ENCODE assay signal across 34 mouse cellular contexts in genomic region chr6:145081721-145082120, GRCm38 (mm10).
"Had no signal": no experiment of that assay in that cellular context is flagged by ENCODE, and none has a peak within 500 bp of the region (broad histone marks: within the 10 kb centered on the region; RNA-seq: fewer than 3 reads in every experiment).

No protein-coding gene starts in this region.

- DNase-seq: heart, postnatal 10 days; heart, postnatal 14 days; heart, postnatal 36 days; heart, postnatal 4 days; kidney, adult 11 months; kidney, adult 18-20 months; kidney, adult 2 months; kidney, adult 8-10 months; kidney, adult 9 months; kidney, postnatal 10 days; kidney, postnatal 14 days; kidney, postnatal 25 days; kidney, postnatal 36 days; kidney, postnatal 4 days; layer of hippocampus, adult 9-11 months; layer of hippocampus, postnatal 36 days had no signal

- ATAC-seq: hindbrain, embryonic 16.5 days; hindbrain, postnatal 0 days; inflammation-experienced regulatory T-cells, adult 6 months; intestine, embryonic 16.5 days; intestine, postnatal 0 days had no signal

- H3K4me2 ChIP-seq: heart, embryonic 11.5 days; heart, embryonic 12.5 days; heart, embryonic 13.5 days; heart, embryonic 15.5 days; hindbrain, embryonic 12.5 days; hindbrain, embryonic 13.5 days; hindbrain, embryonic 14.5 days; hindbrain, embryonic 15.5 days; kidney, embryonic 15.5 days had no signal

- H3K4me1 ChIP-seq: heart, embryonic 12.5 days; heart, embryonic 13.5 days; heart, embryonic 15.5 days; hindbrain, embryonic 10.5 days; hindbrain, embryonic 12.5 days; hindbrain, embryonic 13.5 days; hindbrain, embryonic 15.5 days; kidney, embryonic 15.5 days had no signal

- H3K27ac ChIP-seq: heart, embryonic 13.5 days; heart, embryonic 15.5 days; hindbrain, embryonic 10.5 days; hindbrain, embryonic 12.5 days; hindbrain, embryonic 13.5 days; hindbrain, embryonic 14.5 days; hindbrain, embryonic 15.5 days; hindbrain, postnatal 0 days; kidney, embryonic 15.5 days; kidney, postnatal 0 days; layer of hippocampus, adult 2 months; left cerebral cortex, adult 2 months had no signal

- H3K4me3 ChIP-seq: heart, embryonic 12.5 days; heart, embryonic 13.5 days; heart, embryonic 15.5 days; hindbrain, embryonic 10.5 days; hindbrain, embryonic 12.5 days; hindbrain, embryonic 13.5 days; hindbrain, embryonic 15.5 days; kidney, embryonic 15.5 days; layer of hippocampus, adult 2 months; left cerebral cortex, adult 2 months had no signal

- H3K36me3 ChIP-seq: heart, embryonic 12.5 days; heart, embryonic 13.5 days; heart, embryonic 15.5 days; hindbrain, embryonic 10.5 days; hindbrain, embryonic 12.5 days; hindbrain, embryonic 13.5 days; hindbrain, embryonic 15.5 days; kidney, embryonic 15.5 days had no signal

- H3K9ac ChIP-seq: heart, embryonic 12.5 days; heart, embryonic 13.5 days; heart, embryonic 15.5 days; hindbrain, embryonic 12.5 days; hindbrain, embryonic 13.5 days; hindbrain, embryonic 14.5 days; hindbrain, embryonic 15.5 days; kidney, embryonic 15.5 days had no signal

- H3K9me3 ChIP-seq: heart, embryonic 12.5 days; heart, embryonic 13.5 days; heart, embryonic 15.5 days; hindbrain, embryonic 10.5 days; hindbrain, embryonic 12.5 days; hindbrain, embryonic 13.5 days; hindbrain, embryonic 15.5 days; kidney, embryonic 15.5 days had no signal

- H3K27me3 ChIP-seq: hindbrain, embryonic 12.5 days; hindbrain, embryonic 13.5 days; hindbrain, embryonic 15.5 days had no signal
